Mouse (Mus musculus): Measurements from ENCODE around the gene Mrps27. TPM values are rescaled to one million over a fixed set of nuclear protein-coding genes. Genes with fewer than 3 reads are reported as not detected.

Gene Mrps27
- total RNA-seq, 4 experiments from 2014 or later: 24.1 to 27.3 (median 26.1) TPM

GRCm38 (mm10) chr13:99387901-99388811 is 43.6 kb downstream of the Mrps27 start:
- no peak for DNase-seq (ENCODE audit: low spot score in 2 of 2)

GRCm38 (mm10) chr13:99391417-99391816 is 46.8 kb downstream of the Mrps27 start:
- peak in 1 of 2 experiments; percentile 60 for DNase-seq (ENCODE audit: low spot score in 2 of 2)

DNA sequence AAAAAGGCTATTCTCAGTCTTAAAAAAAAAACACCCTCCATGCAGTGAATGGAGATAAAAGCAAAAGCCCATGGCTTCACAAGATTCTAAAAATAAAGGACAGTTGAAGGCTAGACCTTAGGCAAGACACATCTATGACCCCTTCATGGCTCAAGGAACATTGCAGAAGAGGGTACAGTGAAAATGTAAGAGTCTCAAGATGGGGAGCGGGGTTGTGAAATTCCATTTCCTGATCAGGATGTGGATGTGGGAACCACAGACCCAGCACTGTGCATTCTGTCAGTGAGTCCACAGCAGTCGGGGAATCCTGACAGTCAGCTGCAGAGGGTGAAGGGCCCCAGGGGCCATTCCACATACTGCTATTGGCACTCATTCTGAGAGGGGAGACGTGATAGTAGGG is 48.5 kb downstream of the Mrps27 start:
- DNase-seq (ENCODE audit: low spot score in 2 of 2): no peak

GRCm38 (mm10) chr13:99394694-99395093 is 50.1 kb downstream of the Mrps27 start:
- no peak for DNase-seq (ENCODE audit: low spot score in 2 of 2)

- DNase-seq (ENCODE audit: low spot score in 2 of 2): no peak
These were observed 50.9 kb downstream of the Mrps27 start for GRCm38 (mm10) chr13:99395531-99395930.

GRCm38 (mm10) chr13:99397228-99397627 is 52.6 kb downstream of the Mrps27 start:
- no peak for DNase-seq (ENCODE audit: low spot score in 2 of 2)

- DNase-seq (ENCODE audit: low spot score in 2 of 2): no peak
These were observed 53.6 kb downstream of the Mrps27 start for GRCm38 (mm10) chr13:99398149-99398701.

- no peak for DNase-seq (ENCODE audit: low spot score in 2 of 2)
These were observed 54.8 kb downstream of the Mrps27 start for GRCm38 (mm10) chr13:99399373-99399772.

DNA sequence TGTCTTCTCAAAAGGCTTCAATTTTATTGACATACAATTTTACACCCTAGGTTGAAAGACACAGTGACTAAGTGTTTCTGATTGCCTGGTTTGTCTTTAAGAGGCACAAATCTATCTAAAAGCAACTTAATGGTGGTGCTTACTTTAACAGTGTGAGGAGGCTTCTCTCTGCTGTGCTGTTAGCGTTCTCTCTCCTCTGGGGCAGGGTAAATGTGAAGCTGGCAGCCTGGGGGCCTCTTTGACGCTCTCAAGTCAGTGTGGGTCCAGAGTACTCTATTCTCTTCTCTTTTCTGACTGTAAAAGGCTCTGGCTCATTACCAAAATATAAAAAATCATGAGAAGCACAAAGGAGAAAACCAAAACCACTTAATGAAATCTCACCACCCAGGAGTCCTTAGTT is 64.6 kb downstream of the Mrps27 start:
- no peak for DNase-seq (ENCODE audit: low spot score in 2 of 2)

DNA sequence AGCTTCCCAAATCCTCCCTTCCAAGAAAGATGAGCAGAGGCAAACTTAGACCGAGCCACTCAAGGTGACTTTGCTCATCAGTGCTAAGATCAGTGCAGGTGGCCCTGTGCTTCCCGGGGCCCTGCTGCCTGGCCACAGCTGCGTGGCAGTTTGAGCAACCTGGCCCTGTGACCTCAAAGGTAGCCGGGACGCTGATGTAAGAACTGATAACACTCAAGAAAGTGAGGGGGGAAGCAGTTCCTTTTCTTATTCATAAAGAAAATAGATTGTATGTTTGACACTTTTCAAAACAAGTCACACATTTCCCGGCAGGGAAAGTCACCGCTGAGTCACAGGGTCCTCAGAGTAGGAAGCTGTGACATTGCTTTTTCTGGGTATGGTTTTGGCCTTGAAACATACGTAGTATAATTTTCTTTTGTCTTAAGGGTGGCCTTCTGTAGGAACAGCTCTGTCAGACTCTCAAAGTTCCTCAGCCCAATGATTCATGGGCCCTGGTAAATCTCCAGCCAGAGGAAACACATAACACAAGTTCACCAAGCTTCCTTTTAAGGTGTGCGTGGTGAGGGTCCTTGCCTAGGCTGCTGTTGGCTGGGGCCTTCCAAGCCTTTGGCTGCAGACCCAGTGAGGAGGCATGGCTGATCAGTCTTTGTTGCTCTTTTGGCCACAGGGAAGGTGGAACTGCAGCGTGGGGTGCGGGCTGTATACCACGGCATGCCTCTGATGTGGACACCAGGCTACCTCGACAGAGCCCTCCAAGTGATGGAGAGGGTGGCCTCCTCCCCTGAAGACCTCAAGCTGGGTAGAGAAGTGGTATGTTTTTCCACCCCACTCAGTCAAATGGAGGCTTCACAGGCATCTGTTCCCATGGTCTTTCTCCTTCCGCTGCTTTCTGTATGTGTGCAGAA is 66.3 kb downstream of the Mrps27 start:
- no peak for DNase-seq (ENCODE audit: low spot score in 2 of 2)

DNA sequence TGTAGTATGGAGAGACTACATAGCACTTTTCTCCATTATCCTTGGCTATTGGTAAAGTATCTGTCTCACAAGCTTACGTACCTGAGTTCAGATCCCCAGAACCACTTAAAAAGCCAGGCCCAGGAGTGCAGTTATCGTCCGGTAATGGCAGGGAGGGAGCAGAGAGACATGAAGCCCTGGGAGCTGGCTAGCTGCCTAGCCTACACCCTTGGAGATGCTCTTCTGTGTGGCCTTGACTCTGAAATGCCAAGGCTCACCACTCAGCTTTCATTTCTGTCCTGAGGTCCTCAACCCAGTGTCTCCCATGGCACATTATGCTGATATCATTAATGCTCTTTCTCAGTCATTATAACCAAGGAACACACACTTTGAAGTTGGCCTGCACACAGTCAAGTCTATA is 67.2 kb downstream of the Mrps27 start:
- no peak for DNase-seq (ENCODE audit: low spot score in 2 of 2)

GRCm38 (mm10) chr13:99412477-99413080 is 68.0 kb downstream of the Mrps27 start:
- no peak for DNase-seq (ENCODE audit: low spot score in 2 of 2)

- DNase-seq (ENCODE audit: low spot score in 2 of 2): no peak
These were observed 69.1 kb downstream of the Mrps27 start for GRCm38 (mm10) chr13:99413481-99414351.

- no peak for DNase-seq (ENCODE audit: low spot score in 2 of 2)
These were observed 69.8 kb downstream of the Mrps27 start for GRCm38 (mm10) chr13:99414352-99414742.

GRCm38 (mm10) chr13:99416601-99417000 is 72.0 kb downstream of the Mrps27 start:
- DNase-seq (ENCODE audit: low spot score in 2 of 2): no peak

GRCm38 (mm10) chr13:99423581-99423980 is 79.0 kb downstream of the Mrps27 start:
- no peak for DNase-seq (ENCODE audit: low spot score in 2 of 2)

GRCm38 (mm10) chr13:99433068-99434008 is 88.8 kb downstream of the Mrps27 start:
- no peak for DNase-seq (ENCODE audit: low spot score in 2 of 2)

GRCm38 (mm10) chr13:99434494-99434893 is 89.9 kb downstream of the Mrps27 start:
- DNase-seq (ENCODE audit: low spot score in 2 of 2): no peak

DNA sequence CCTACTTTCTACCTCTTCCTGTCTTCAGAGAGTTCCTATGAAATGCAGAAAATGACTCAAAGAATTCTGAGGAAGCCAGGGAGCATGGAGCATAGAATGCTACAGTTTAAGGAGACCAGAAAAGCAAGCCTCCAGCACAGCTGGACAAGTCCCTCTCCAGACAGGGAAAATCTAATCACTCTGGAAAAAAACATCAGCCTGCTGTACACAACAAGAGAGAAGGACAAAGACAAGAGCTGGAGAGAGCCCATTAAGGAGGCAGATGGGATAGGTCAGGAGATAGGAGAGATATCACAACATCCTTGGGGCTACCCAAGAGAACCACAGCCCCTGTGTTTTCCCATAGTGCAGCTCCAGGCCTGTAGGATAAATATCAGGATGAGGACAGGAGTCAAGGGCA is 92.5 kb downstream of the Mrps27 start:
- DNase-seq (ENCODE audit: low spot score in 2 of 2): no peak
